Mouse (Mus musculus) liver, embryonic 14.5 days (tissue): ENCODE data around the gene Cops4. TPM values are rescaled to one million over a fixed set of nuclear protein-coding genes. Genes with fewer than 3 reads are reported as not detected.

Experiments
- ATAC-seq: fragments of 200-750 bp; cut with Nextera tagmentation; 2 replicates; pipeline ENCODE4 v1.8.0; 2017; ENCODE audit warnings: moderate number of reproducible peaks, mild to moderate bottlenecking, moderate library complexity; ENCODE audit not compliant: insufficient read depth
- DNase-seq, 3 experiments: peaks; one replicate each; pipeline ENCODE4 v3.0.0-alpha.2; 2012 to 2013; ENCODE audit warnings: low read depth in 3 of 3, low spot score in 3 of 3
- H3K27ac ChIP-seq: fragments of 300-500 bp; sonication (generic); 2 replicates; pipeline ENCODE4 v1.5.1; 2014; ENCODE audit warnings: moderate library complexity, mild to moderate bottlenecking, control low read depth, inconsistent platforms
- H3K27me3 ChIP-seq: fragments of 300-500 bp; sonication (generic); 2 replicates; pipeline ENCODE4 v1.6.1; 2014; ENCODE audit warnings: mild to moderate bottlenecking, low read length, moderate library complexity; ENCODE audit not compliant: control insufficient read depth, insufficient read depth
- H3K36me3 ChIP-seq: fragments of 300-500 bp; sonication (generic); replicated peaks from 2 replicates; pipeline ENCODE4 v1.6.1; 2014; ENCODE audit warnings: low read depth; ENCODE audit not compliant: control insufficient read depth, insufficient read depth
- H3K4me1 ChIP-seq, 2 experiments: fragments of 200-500 bp in 1 of 2; fragments of 300-500 bp in 1 of 2; sonication (generic) in 1 of 2; replicated peaks; 2 replicates each; pipeline ENCODE4 v1.6.1; 2012 to 2014; ENCODE audit warnings: antibody characterized with exemption in 1 of 2, inconsistent platforms in 1 of 2, low read length in 1 of 2; ENCODE audit not compliant: control insufficient read depth in 2 of 2, insufficient read depth in 2 of 2
- H3K4me2 ChIP-seq: fragments of 300-500 bp; sonication (generic); 2 replicates; pipeline ENCODE4 v1.6.1; 2014; ENCODE audit warnings: low read depth, mild to moderate bottlenecking, control low read depth, moderate library complexity
- H3K4me3 ChIP-seq, 2 experiments: fragments of 200-500 bp in 1 of 2; fragments of 300-500 bp in 1 of 2; sonication (generic) in 1 of 2; 2 replicates each; pipeline ENCODE4 v1.5.1; 2012 to 2014; ENCODE audit warnings: low read depth in 2 of 2, low read length in 2 of 2, mild to moderate bottlenecking in 2 of 2, control low read depth in 1 of 2, inconsistent platforms in 1 of 2, moderate library complexity in 1 of 2; ENCODE audit not compliant: insufficient read depth in 1 of 2
- H3K9ac ChIP-seq: fragments of 300-500 bp; sonication (generic); replicated peaks from 2 replicates; pipeline ENCODE4 v1.6.1; 2014; ENCODE audit warnings: mild to moderate bottlenecking, control low read depth, moderate library complexity
- H3K9me3 ChIP-seq: fragments of 300-500 bp; sonication (generic); 2 replicates; pipeline ENCODE4 v1.6.1; 2016; ENCODE audit warnings: low read length, mixed read lengths; ENCODE audit not compliant: control insufficient read depth
- CTCF ChIP-seq: IDR thresholded peaks from 2 replicates; pipeline ENCODE4 v1.5.1; 2016; ENCODE audit warnings: antibody characterized with exemption, low read depth, control low read depth
- EP300 ChIP-seq: IDR thresholded peaks from 2 replicates; pipeline ENCODE4 v1.6.1; 2016; ENCODE audit warnings: antibody characterized with exemption, low read depth
- WGBS: fragments of 180-500 bp; shearing (Covaris S2); extraction: QIAGEN DNeasy Blood & Tissue Kit; methylation state at CpG from one replicate; pipeline ENCODE4 v1.1.7; 2014; ENCODE audit not compliant: insufficient replicate concordance; 5-methylcytosine and 5-hydroxymethylcytosine counted together
- polyA plus RNA-seq, 2 experiments: library from polyadenylated mRNA; depleted of rRNA in 1 of 2; stranded (reverse) in 1 of 2; unstranded in 1 of 2; fragments of >200 nt; fragmentation: Nextera tagmentation in 1 of 2; extraction: Ambion mirVana in 1 of 2; gene quantifications; 2 replicates each; pipeline versions ENCODE4 v1.2.1 to v1.2.3; 2012 to 2014

Gene Cops4
- polyA plus RNA-seq, 2 experiments: 28.2 to 70.9 TPM

DNA sequence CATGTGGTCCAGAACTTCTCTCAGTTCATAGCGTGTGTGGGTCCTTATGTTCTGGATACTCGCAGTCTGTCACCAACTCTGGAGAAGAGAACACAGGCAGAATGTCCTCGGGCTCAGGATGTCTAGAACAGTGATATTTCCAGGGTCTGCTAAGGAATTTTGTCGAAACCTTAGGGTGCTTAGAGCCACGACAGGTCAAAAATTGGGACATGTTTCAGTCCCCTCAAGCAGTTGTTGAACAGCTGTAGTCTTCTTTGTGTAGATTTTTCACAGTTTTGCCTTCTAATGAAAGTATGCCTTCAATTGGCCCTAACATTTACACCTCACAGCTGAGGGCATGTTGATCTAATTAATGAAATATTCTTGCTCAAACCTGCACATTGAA lies 910 bp downstream of the Cops4 start:
- WGBS: 5% methylated on average over 5 of the region's 5 CpGs
- peak overlapping the region; percentile 85 for H3K9ac ChIP-seq
- peak overlapping the region; percentile 84 for H3K4me2 ChIP-seq
- H3K4me1 ChIP-seq: peaks cover 12% of the 10 kb centered on the region in 2 experiments
- no peaks in the 10 kb centered on the region for H3K27me3 ChIP-seq
- DNase-seq (no peak), ATAC-seq (no peak)
- peak overlapping the region; percentile 72 to 91 for H3K4me3 ChIP-seq
- H3K36me3 ChIP-seq: peaks cover 3% of the 10 kb centered on the region; the same call in 1 of the 2 replicates
- H3K9me3 ChIP-seq: no peaks in the 10 kb centered on the region
- no peak for TF ChIP-seq CTCF
- no peak for TF ChIP-seq EP300
- no peak overlapping the region; the same call in 1 of the 2 replicates for H3K27ac ChIP-seq

DNA sequence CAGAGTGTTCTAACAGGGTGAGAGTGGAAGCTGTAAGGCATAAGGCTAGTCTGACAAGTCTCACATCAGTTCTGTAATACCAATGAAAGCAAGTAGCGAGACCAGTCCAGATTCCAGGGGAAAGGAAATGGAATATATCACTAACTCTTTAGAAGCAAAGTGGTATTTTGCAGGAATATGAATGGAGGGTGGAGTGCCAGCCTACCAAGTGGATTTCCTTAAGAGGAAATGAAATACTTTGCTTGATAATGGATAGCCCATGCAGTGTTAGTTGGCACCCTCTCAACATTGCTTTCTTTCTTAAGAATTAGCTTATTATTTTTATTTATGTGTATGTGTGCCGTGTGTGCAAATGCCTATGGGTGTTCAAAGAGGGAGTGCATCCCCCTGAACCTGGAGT lies 2.1 kb downstream of the Cops4 start:
- DNase-seq (no peak), ATAC-seq (no peak)
- 75% methylated on average over 2 of the region's 2 CpGs for WGBS
- Histone ChIP-seq H3K4me1 (peaks cover 12 to 16% of the 10 kb centered on the region in 2 experiments), H3K9ac (no peak overlapping the region; the same call in 1 of the 2 replicates), H3K27ac (no peak overlapping the region), H3K9me3 (no peaks in the 10 kb centered on the region), H3K27me3 (no peaks in the 10 kb centered on the region), H3K36me3 (peaks cover 3% of the 10 kb centered on the region; the same call in 1 of the 2 replicates), H3K4me3 (no peak overlapping the region), H3K4me2 (peak overlapping the region; percentile 84)
- TF ChIP-seq EP300 (no peak), CTCF (no peak)

DNA sequence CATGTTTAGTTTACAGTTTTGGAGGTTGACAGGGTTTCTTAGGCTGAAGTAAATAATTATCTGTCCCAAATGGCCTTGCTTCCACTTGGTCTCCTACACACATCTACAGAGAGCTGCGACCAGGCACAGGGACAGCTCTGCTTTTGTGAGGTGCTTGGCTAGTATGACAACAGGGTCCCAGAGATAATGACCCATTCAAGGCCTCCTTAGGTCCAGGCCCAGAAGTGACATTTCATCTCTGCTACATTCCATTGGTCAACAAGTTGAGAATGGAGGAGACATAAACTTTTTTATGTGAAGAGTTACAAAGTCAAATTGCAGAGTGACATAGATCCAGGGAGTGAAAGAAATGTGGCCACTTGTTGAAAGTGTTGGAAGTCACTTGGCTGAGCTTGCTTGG lies 5.2 kb downstream of the Cops4 start:
- H3K9ac ChIP-seq: no peak overlapping the region
- no peak overlapping the region for H3K27ac ChIP-seq
- no peak for TF ChIP-seq EP300
- TF ChIP-seq CTCF: no peak
- H3K4me2 ChIP-seq: no peak overlapping the region
- H3K4me1 ChIP-seq: peaks cover 6 to 17% of the 10 kb centered on the region in 2 experiments; a peak in 3 of 4 replicates
- H3K36me3 ChIP-seq: peaks cover 5% of the 10 kb centered on the region; the same call in 1 of the 2 replicates
- DNase-seq: no peak
- no peak for ATAC-seq
- WGBS: 76% methylated on average over 1 of the region's 1 CpGs
- H3K4me3 ChIP-seq: no peak overlapping the region
- no peaks in the 10 kb centered on the region for H3K27me3 ChIP-seq
- no peaks in the 10 kb centered on the region for H3K9me3 ChIP-seq

DNA sequence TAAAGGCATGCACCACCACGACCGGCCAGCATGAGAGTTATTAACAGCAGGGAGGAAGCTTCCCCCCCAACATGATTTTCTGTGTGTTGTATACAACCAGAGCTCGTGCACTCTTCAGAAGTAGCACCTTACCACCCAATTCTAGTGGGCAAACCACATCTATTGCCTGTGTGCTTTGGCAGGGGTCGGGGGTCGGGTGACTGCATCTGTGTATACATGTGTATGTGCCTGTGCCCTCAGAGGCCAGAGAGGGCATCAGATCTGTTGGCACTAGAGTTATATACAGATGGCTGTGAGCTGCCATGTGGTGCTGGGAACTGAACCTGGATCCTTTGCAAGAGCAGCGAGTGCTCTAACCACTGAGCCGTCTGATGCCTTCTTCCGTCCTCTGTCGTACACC lies 6.8 kb downstream of the Cops4 start:
- H3K9me3 ChIP-seq: no peaks in the 10 kb centered on the region
- no peak overlapping the region for H3K27ac ChIP-seq
- TF ChIP-seq CTCF: no peak
- no peak for TF ChIP-seq EP300
- peaks cover 18% of the 10 kb centered on the region for H3K36me3 ChIP-seq
- no peak for ATAC-seq
- 88% methylated on average over 9 of the region's 9 CpGs for WGBS
- no peak overlapping the region for H3K4me2 ChIP-seq
- no peak overlapping the region for H3K9ac ChIP-seq
- H3K4me1 ChIP-seq: peaks cover 0 to 16% of the 10 kb centered on the region in 2 experiments; a peak in 2 of 4 replicates
- no peak overlapping the region for H3K4me3 ChIP-seq
- H3K27me3 ChIP-seq: no peaks in the 10 kb centered on the region
- DNase-seq: no peak

DNA sequence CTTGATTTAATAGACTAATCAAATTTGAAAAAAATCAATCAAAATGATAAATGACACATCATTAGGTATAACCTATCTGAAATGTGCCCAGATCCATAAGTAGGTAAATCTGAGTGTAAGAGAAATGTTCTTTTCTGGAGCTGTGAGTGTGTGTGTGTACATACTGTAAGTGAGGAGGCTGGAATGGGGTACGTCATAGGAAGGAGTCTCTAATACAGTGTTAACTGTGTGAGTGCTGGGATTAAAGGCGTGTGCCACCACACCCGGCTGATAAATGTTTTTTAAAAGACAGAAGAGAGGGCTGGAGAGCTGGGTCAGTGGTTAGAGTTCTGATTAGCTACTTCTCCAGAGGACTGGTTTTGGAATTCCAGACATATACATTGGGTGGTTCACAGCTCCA lies 7.5 kb downstream of the Cops4 start:
- Histone ChIP-seq H3K27ac (no peak overlapping the region), H3K9ac (no peak overlapping the region), H3K36me3 (peaks cover 25% of the 10 kb centered on the region), H3K4me3 (no peak overlapping the region), H3K9me3 (no peaks in the 10 kb centered on the region), H3K4me1 (peaks cover 0 to 11% of the 10 kb centered on the region in 2 experiments; a peak in 1 of 4 replicates), H3K4me2 (no peak overlapping the region), H3K27me3 (no peaks in the 10 kb centered on the region)
- TF ChIP-seq EP300 (no peak), CTCF (no peak)
- DNase-seq: no peak
- no peak for ATAC-seq
- 21% methylated on average over 3 of the region's 3 CpGs for WGBS
